Mouse (Mus musculus) thymus, postnatal 14 days (tissue): ENCODE measurements at regions not wholly inside any gene's neighbourhood (a gene's known extent, or its start where the extent isn't known, plus 50 kb on each side); places are given as distances from the start of the nearest gene placed in this dataset.

ENCODE experiments used
- DNase-seq: peaks from one replicate; pipeline ENCODE4 v3.0.0; 2021

GRCm38 (mm10) chrX:142552196-142552595 is 129.0 kb upstream of the Tmem164 start:
- DNase-seq: no peak

- peak; percentile 31 for DNase-seq
These were observed 127.0 kb upstream of the Tmem164 start for GRCm38 (mm10) chrX:142554161-142554560.

- DNase-seq: no peak
These were observed 123.7 kb upstream of the Tmem164 start for GRCm38 (mm10) chrX:142557496-142557895.

GRCm38 (mm10) chrX:142560209-142560912 is 120.8 kb upstream of the Tmem164 start:
- DNase-seq: no peak

GRCm38 (mm10) chrX:142561788-142562187 is 119.4 kb upstream of the Tmem164 start:
- DNase-seq: no peak

GRCm38 (mm10) chrX:142564186-142564585 is 117.0 kb upstream of the Tmem164 start:
- no peak for DNase-seq

- no peak for DNase-seq
These were observed 109.4 kb upstream of the Tmem164 start for GRCm38 (mm10) chrX:142571772-142572171.

- no peak for DNase-seq
These were observed 107.2 kb upstream of the Tmem164 start for GRCm38 (mm10) chrX:142574022-142574421.

GRCm38 (mm10) chrX:142574945-142575710 is 106.1 kb upstream of the Tmem164 start:
- no peak for DNase-seq

GRCm38 (mm10) chrX:142576127-142576526 is 105.1 kb upstream of the Tmem164 start:
- DNase-seq: no peak

GRCm38 (mm10) chrX:142577449-142578081 is 103.6 kb upstream of the Tmem164 start:
- DNase-seq: no peak

GRCm38 (mm10) chrX:142585281-142585680 is 95.9 kb upstream of the Tmem164 start:
- DNase-seq: no peak

- DNase-seq: no peak
These were observed 81.8 kb upstream of the Tmem164 start for GRCm38 (mm10) chrX:142599377-142599776.

- no peak for DNase-seq
These were observed 80.4 kb upstream of the Tmem164 start for GRCm38 (mm10) chrX:142600782-142601181.

GRCm38 (mm10) chrX:142605088-142605487 is 76.1 kb upstream of the Tmem164 start:
- no peak for DNase-seq

GRCm38 (mm10) chrX:142606595-142607205 is 74.5 kb upstream of the Tmem164 start:
- DNase-seq: no peak

GRCm38 (mm10) chrX:142616189-142616872 is 64.9 kb upstream of the Tmem164 start:
- no peak for DNase-seq

GRCm38 (mm10) chrX:142618389-142618788 is 62.8 kb upstream of the Tmem164 start:
- no peak for DNase-seq

GRCm38 (mm10) chrX:142623359-142623758 is 57.8 kb upstream of the Tmem164 start:
- no peak for DNase-seq

- no peak for DNase-seq
These were observed 57.3 kb upstream of the Tmem164 start for GRCm38 (mm10) chrX:142623882-142624281.
